Mouse (Mus musculus): Measurements from ENCODE around the gene Atxn2l. TPM values are rescaled to one million over a fixed set of nuclear protein-coding genes. Genes with fewer than 3 reads are reported as not detected.

The Atxn2l gene
- polyA plus RNA-seq, 1 experiment from 2014 or later = 38.8 TPM

- Histone ChIP-seq H3K27ac (replicated peaks in 1 of 2; ENCODE audit: control insufficient read depth in 1 of 2, insufficient read depth in 1 of 2, low read depth in 2 of 2, low read length in 2 of 2) (no peak overlapping the region), H3K36me3 (ENCODE audit: control insufficient read depth, insufficient read depth, low read length) (no peaks in the 10 kb centered on the region), H3K4me3 (ENCODE audit: control insufficient read depth in 1 of 2, insufficient read depth in 1 of 2, low read depth in 1 of 2, low read length in 2 of 2) (no peak overlapping the region), H3K4me2 (ENCODE audit: low read length) (no peak overlapping the region), H3K4me1 (ENCODE audit: control insufficient read depth in 2 of 2, insufficient read depth in 2 of 2, low read length in 2 of 2) (peaks cover 6 to 8% of the 10 kb centered on the region in 2 experiments), H3K9ac (ENCODE audit: low read length) (no peak overlapping the region; the same call in 1 of the 2 replicates), H3K9me3 (ENCODE audit: control insufficient read depth, low read length) (no peaks in the 10 kb centered on the region), H3K27me3 (ENCODE audit: control insufficient read depth, insufficient read depth, low read length) (no peaks in the 10 kb centered on the region)
- WGBS = 73% methylated on average over 7 of the region's 7 CpGs
- no peak for ATAC-seq (ENCODE audit: insufficient number of reproducible peaks, insufficient read depth, low FRiP score, low read depth)
These were observed 49.4 kb downstream of the Atxn2l start for GRCm38 (mm10) chr7:126453861-126454260.

- H3K4me3 ChIP-seq (ENCODE audit: control insufficient read depth in 1 of 2, insufficient read depth in 1 of 2, low read depth in 1 of 2, low read length in 2 of 2) = no peak overlapping the region
- no peak overlapping the region for H3K27ac ChIP-seq (replicated peaks in 1 of 2; ENCODE audit: control insufficient read depth in 1 of 2, insufficient read depth in 1 of 2, low read depth in 2 of 2, low read length in 2 of 2)
- no peaks in the 10 kb centered on the region for H3K4me1 ChIP-seq (ENCODE audit: control insufficient read depth in 2 of 2, insufficient read depth in 2 of 2, low read length in 2 of 2)
- no peaks in the 10 kb centered on the region for H3K27me3 ChIP-seq (ENCODE audit: control insufficient read depth, insufficient read depth, low read length)
- H3K4me2 ChIP-seq (ENCODE audit: low read length) = no peak overlapping the region
- peaks cover 6% of the 10 kb centered on the region; the same call in 1 of the 2 replicates for H3K36me3 ChIP-seq (ENCODE audit: control insufficient read depth, insufficient read depth, low read length)
- H3K9me3 ChIP-seq (ENCODE audit: control insufficient read depth, low read length) = no peaks in the 10 kb centered on the region
- H3K9ac ChIP-seq (ENCODE audit: low read length) = no peak overlapping the region
- no peak for ATAC-seq (ENCODE audit: insufficient number of reproducible peaks, insufficient read depth, low FRiP score, low read depth)
- WGBS = 84% methylated on average over 3 of the region's 3 CpGs
These were observed 51.0 kb downstream of the Atxn2l start for GRCm38 (mm10) chr7:126452244-126452643.

- H3K36me3 ChIP-seq (ENCODE audit: control insufficient read depth, insufficient read depth, low read length) = peaks cover 20% of the 10 kb centered on the region
- no peak overlapping the region for H3K4me2 ChIP-seq (ENCODE audit: low read length)
- H3K4me1 ChIP-seq (ENCODE audit: control insufficient read depth in 2 of 2, insufficient read depth in 2 of 2, low read length in 2 of 2) = no peaks in the 10 kb centered on the region
- H3K27me3 ChIP-seq (ENCODE audit: control insufficient read depth, insufficient read depth, low read length) = no peaks in the 10 kb centered on the region
- H3K9me3 ChIP-seq (ENCODE audit: control insufficient read depth, low read length) = no peaks in the 10 kb centered on the region
- no peak overlapping the region for H3K27ac ChIP-seq (replicated peaks in 1 of 2; ENCODE audit: control insufficient read depth in 1 of 2, insufficient read depth in 1 of 2, low read depth in 2 of 2, low read length in 2 of 2)
- no peak overlapping the region for H3K9ac ChIP-seq (ENCODE audit: low read length)
- 91% methylated on average over 6 of the region's 6 CpGs for WGBS
- H3K4me3 ChIP-seq (ENCODE audit: control insufficient read depth in 1 of 2, insufficient read depth in 1 of 2, low read depth in 1 of 2, low read length in 2 of 2) = no peak overlapping the region
- no peak for ATAC-seq (ENCODE audit: insufficient number of reproducible peaks, insufficient read depth, low FRiP score, low read depth)
These were observed 52.6 kb downstream of the Atxn2l start for GRCm38 (mm10) chr7:126450641-126451040.

- WGBS = 86% methylated on average over 18 of the region's 18 CpGs
- Histone ChIP-seq H3K27me3 (ENCODE audit: control insufficient read depth, insufficient read depth, low read length) (no peaks in the 10 kb centered on the region), H3K4me3 (ENCODE audit: control insufficient read depth in 1 of 2, insufficient read depth in 1 of 2, low read depth in 1 of 2, low read length in 2 of 2) (no peak overlapping the region), H3K9ac (ENCODE audit: low read length) (no peak overlapping the region), H3K9me3 (ENCODE audit: control insufficient read depth, low read length) (no peaks in the 10 kb centered on the region), H3K27ac (replicated peaks in 1 of 2; ENCODE audit: control insufficient read depth in 1 of 2, insufficient read depth in 1 of 2, low read depth in 2 of 2, low read length in 2 of 2) (no peak overlapping the region), H3K36me3 (ENCODE audit: control insufficient read depth, insufficient read depth, low read length) (peaks cover 27% of the 10 kb centered on the region), H3K4me1 (ENCODE audit: control insufficient read depth in 2 of 2, insufficient read depth in 2 of 2, low read length in 2 of 2) (no peaks in the 10 kb centered on the region), H3K4me2 (ENCODE audit: low read length) (no peak overlapping the region)
- ATAC-seq (ENCODE audit: insufficient number of reproducible peaks, insufficient read depth, low FRiP score, low read depth) = no peak
These were observed 53.2 kb downstream of the Atxn2l start for GRCm38 (mm10) chr7:126449991-126450390.

GRCm38 (mm10) chr7:126448481-126448880 lies 54.8 kb downstream of the Atxn2l start:
- H3K4me2 ChIP-seq (ENCODE audit: low read length) = no peak overlapping the region
- H3K4me3 ChIP-seq (ENCODE audit: control insufficient read depth in 1 of 2, insufficient read depth in 1 of 2, low read depth in 1 of 2, low read length in 2 of 2) = no peak overlapping the region
- no peak for ATAC-seq (ENCODE audit: insufficient number of reproducible peaks, insufficient read depth, low FRiP score, low read depth)
- H3K27me3 ChIP-seq (ENCODE audit: control insufficient read depth, insufficient read depth, low read length) = no peaks in the 10 kb centered on the region
- 87% methylated on average over 19 of the region's 19 CpGs for WGBS
- no peaks in the 10 kb centered on the region for H3K9me3 ChIP-seq (ENCODE audit: control insufficient read depth, low read length)
- no peak overlapping the region for H3K27ac ChIP-seq (replicated peaks in 1 of 2; ENCODE audit: control insufficient read depth in 1 of 2, insufficient read depth in 1 of 2, low read depth in 2 of 2, low read length in 2 of 2)
- no peak overlapping the region for H3K9ac ChIP-seq (ENCODE audit: low read length)
- peaks cover 38% of the 10 kb centered on the region for H3K36me3 ChIP-seq (ENCODE audit: control insufficient read depth, insufficient read depth, low read length)
- no peaks in the 10 kb centered on the region for H3K4me1 ChIP-seq (ENCODE audit: control insufficient read depth in 2 of 2, insufficient read depth in 2 of 2, low read length in 2 of 2)

- 83% methylated on average over 17 of the region's 21 CpGs for WGBS
- H3K4me2 ChIP-seq (ENCODE audit: low read length) = no peak overlapping the region
- no peak overlapping the region for H3K4me3 ChIP-seq (ENCODE audit: control insufficient read depth in 1 of 2, insufficient read depth in 1 of 2, low read depth in 1 of 2, low read length in 2 of 2)
- H3K4me1 ChIP-seq (ENCODE audit: control insufficient read depth in 2 of 2, insufficient read depth in 2 of 2, low read length in 2 of 2) = no peaks in the 10 kb centered on the region
- H3K9ac ChIP-seq (ENCODE audit: low read length) = no peak overlapping the region
- no peaks in the 10 kb centered on the region for H3K9me3 ChIP-seq (ENCODE audit: control insufficient read depth, low read length)
- H3K36me3 ChIP-seq (ENCODE audit: control insufficient read depth, insufficient read depth, low read length) = peaks cover 53% of the 10 kb centered on the region
- H3K27ac ChIP-seq (replicated peaks in 1 of 2; ENCODE audit: control insufficient read depth in 1 of 2, insufficient read depth in 1 of 2, low read depth in 2 of 2, low read length in 2 of 2) = no peak overlapping the region
- ATAC-seq (ENCODE audit: insufficient number of reproducible peaks, insufficient read depth, low FRiP score, low read depth) = no peak
- H3K27me3 ChIP-seq (ENCODE audit: control insufficient read depth, insufficient read depth, low read length) = no peaks in the 10 kb centered on the region
These were observed 57.0 kb downstream of the Atxn2l start for GRCm38 (mm10) chr7:126446217-126446616.

- no peak overlapping the region for H3K27ac ChIP-seq (replicated peaks in 1 of 2; ENCODE audit: control insufficient read depth in 1 of 2, insufficient read depth in 1 of 2, low read depth in 2 of 2, low read length in 2 of 2)
- H3K36me3 ChIP-seq (ENCODE audit: control insufficient read depth, insufficient read depth, low read length) = peaks cover 56% of the 10 kb centered on the region
- no peaks in the 10 kb centered on the region for H3K27me3 ChIP-seq (ENCODE audit: control insufficient read depth, insufficient read depth, low read length)
- H3K9ac ChIP-seq (ENCODE audit: low read length) = no peak overlapping the region
- WGBS = 89% methylated on average over 15 of the region's 15 CpGs
- no peak overlapping the region for H3K4me2 ChIP-seq (ENCODE audit: low read length)
- no peak overlapping the region for H3K4me3 ChIP-seq (ENCODE audit: control insufficient read depth in 1 of 2, insufficient read depth in 1 of 2, low read depth in 1 of 2, low read length in 2 of 2)
- H3K4me1 ChIP-seq (ENCODE audit: control insufficient read depth in 2 of 2, insufficient read depth in 2 of 2, low read length in 2 of 2) = no peaks in the 10 kb centered on the region
- H3K9me3 ChIP-seq (ENCODE audit: control insufficient read depth, low read length) = no peaks in the 10 kb centered on the region
- ATAC-seq (ENCODE audit: insufficient number of reproducible peaks, insufficient read depth, low FRiP score, low read depth) = no peak
These were observed 58.0 kb downstream of the Atxn2l start for GRCm38 (mm10) chr7:126445104-126445815.

GRCm38 (mm10) chr7:126444536-126444935 lies 58.7 kb downstream of the Atxn2l start:
- 86% methylated on average over 9 of the region's 9 CpGs for WGBS
- Histone ChIP-seq H3K27ac (replicated peaks in 1 of 2; ENCODE audit: control insufficient read depth in 1 of 2, insufficient read depth in 1 of 2, low read depth in 2 of 2, low read length in 2 of 2) (no peak overlapping the region), H3K9ac (ENCODE audit: low read length) (no peak overlapping the region), H3K36me3 (ENCODE audit: control insufficient read depth, insufficient read depth, low read length) (peaks cover 61% of the 10 kb centered on the region), H3K9me3 (ENCODE audit: control insufficient read depth, low read length) (no peaks in the 10 kb centered on the region), H3K27me3 (ENCODE audit: control insufficient read depth, insufficient read depth, low read length) (no peaks in the 10 kb centered on the region), H3K4me2 (ENCODE audit: low read length) (no peak overlapping the region), H3K4me1 (ENCODE audit: control insufficient read depth in 2 of 2, insufficient read depth in 2 of 2, low read length in 2 of 2) (no peaks in the 10 kb centered on the region), H3K4me3 (ENCODE audit: control insufficient read depth in 1 of 2, insufficient read depth in 1 of 2, low read depth in 1 of 2, low read length in 2 of 2) (no peak overlapping the region)
- ATAC-seq (ENCODE audit: insufficient number of reproducible peaks, insufficient read depth, low FRiP score, low read depth) = no peak
